Mouse (Mus musculus) liver, adult 2 months (tissue): ENCODE results near the gene Prcd.

Source experiments
- CTCF ChIP-seq: fragments of 200-500 bp; IDR thresholded peaks from 2 replicates; pipeline ENCODE4 v1.5.1; 2011; ENCODE audit warnings: low read depth, low read length, control low read depth
- POLR2A ChIP-seq: fragments of 200-500 bp; IDR thresholded peaks from 2 replicates; pipeline ENCODE4 v1.6.1; 2011; ENCODE audit warnings: low read length, control low read depth; ENCODE audit not compliant: insufficient read depth; ENCODE audit errors: extremely low read depth

DNA sequence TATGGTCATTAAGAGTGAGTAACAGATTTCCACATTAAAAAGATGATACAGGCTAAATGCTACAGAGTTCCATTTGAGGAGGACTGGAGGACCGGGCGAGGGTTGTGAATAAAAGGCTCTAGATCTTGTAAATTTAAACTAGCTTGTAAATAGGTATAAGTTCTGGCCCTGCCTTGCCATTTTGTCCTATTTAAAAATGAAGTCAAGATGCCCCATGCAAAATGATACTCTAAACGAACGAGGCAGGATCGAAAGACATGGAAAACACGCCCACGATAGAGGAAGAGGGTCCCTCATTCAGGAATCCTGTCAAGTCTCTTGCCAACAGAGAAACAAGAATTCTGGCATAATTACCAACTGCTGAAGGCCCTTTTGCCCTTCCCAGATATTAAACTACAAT is 17.1 kb downstream of the Prcd start:
- TF ChIP-seq POLR2A (no peak), CTCF (no peak)
